Mouse (Mus musculus) left cerebral cortex, adult 18-20 months (tissue): ENCODE data around the gene Ammecr1. TPM values are rescaled to one million over a fixed set of nuclear protein-coding genes. Genes with fewer than 3 reads are reported as not detected.

Experiments
- DNase-seq, 2 experiments: peaks; one replicate each; pipeline ENCODE4 v3.0.0; 2021 to 2022; ENCODE audit warnings: low spot score in 2 of 2, mixed read lengths in 1 of 2
- long read RNA-seq, 2 experiments: library from polyadenylated mRNA; stranded (forward); transcript quantifications; one replicate each; pipeline ENCODE4 v2.0.0; 2021
- total RNA-seq, 2 experiments: library from RNA; stranded (reverse); gene quantifications; 2 replicates each; pipeline ENCODE4 v1.2.3; 2021

Ammecr1 gene
- 1 to 10 TPM; 2.4 to 2.5 TPM for total RNA-seq
- long read RNA-seq, experiment 1, partial matches to known transcripts = 1 of 1 reads
- long read RNA-seq, experiment 1, other reads (novel, unspliced or antisense) = 0 of 1 reads
- long read RNA-seq, experiment 2, full-length matches to known transcripts = 1 of 1 reads
- long read RNA-seq, experiment 2, partial matches to known transcripts = 0 of 1 reads
- long read RNA-seq, experiment 2, other reads (novel, unspliced or antisense) = 0 of 1 reads

- DNase-seq = peak; percentile 55 to 57
Observed at GRCm38 (mm10) chrX:142966008-142966966, at the start of gene Ammecr1. Gene Ammecr1 (minus strand): TSS chrX:142966728.

GRCm38 (mm10) chrX:143014118-143014517 lies 47.6 kb upstream of the Ammecr1 start:
- DNase-seq = no peak

GRCm38 (mm10) chrX:143012334-143012733 lies 45.8 kb upstream of the Ammecr1 start:
- no peak for DNase-seq

- DNase-seq = no peak
Observed at GRCm38 (mm10) chrX:143011865-143012264, 45.3 kb upstream of the Ammecr1 start.

GRCm38 (mm10) chrX:143004131-143004846 lies 37.8 kb upstream of the Ammecr1 start:
- DNase-seq = no peak

GRCm38 (mm10) chrX:142997214-142997613 lies 30.7 kb upstream of the Ammecr1 start:
- DNase-seq = no peak

GRCm38 (mm10) chrX:142994514-142994913 lies 28.0 kb upstream of the Ammecr1 start:
- no peak for DNase-seq

- no peak for DNase-seq
Observed at GRCm38 (mm10) chrX:142984170-142984569, 17.6 kb upstream of the Ammecr1 start.

- no peak for DNase-seq
Observed at GRCm38 (mm10) chrX:142983638-142984037, 17.1 kb upstream of the Ammecr1 start.

- DNase-seq = no peak
Observed at GRCm38 (mm10) chrX:142981530-142982130, 15.1 kb upstream of the Ammecr1 start.

GRCm38 (mm10) chrX:142980855-142981529 lies 14.5 kb upstream of the Ammecr1 start:
- no peak for DNase-seq

- no peak for DNase-seq
Observed at GRCm38 (mm10) chrX:142979224-142979623, 12.7 kb upstream of the Ammecr1 start.

GRCm38 (mm10) chrX:142972443-142972970 lies 6.0 kb upstream of the Ammecr1 start:
- DNase-seq = no peak

GRCm38 (mm10) chrX:142971759-142972158 lies 5.2 kb upstream of the Ammecr1 start:
- no peak for DNase-seq

GRCm38 (mm10) chrX:142967067-142967466 lies 539 bp upstream of the Ammecr1 start:
- no peak for DNase-seq

GRCm38 (mm10) chrX:142965236-142966007 lies 1.1 kb downstream of the Ammecr1 start:
- DNase-seq = peak in 1 of 2 experiments; percentile 6

GRCm38 (mm10) chrX:142960434-142960833 lies 6.1 kb downstream of the Ammecr1 start:
- no peak for DNase-seq

- DNase-seq = no peak
Observed at GRCm38 (mm10) chrX:142959674-142960307, 6.7 kb downstream of the Ammecr1 start.

GRCm38 (mm10) chrX:142928430-142928829 lies 38.1 kb downstream of the Ammecr1 start:
- DNase-seq = no peak
